Mouse (Mus musculus): ENCODE measurements around the gene Lamc1.

Lamc1 gene

GRCm38 (mm10) chr1:153265579-153265978 is 67.0 kb downstream of the Lamc1 start:
- DNase-seq (ENCODE audit: low spot score in 2 of 2): no peak

- no peak for DNase-seq (ENCODE audit: low spot score in 2 of 2)
Observed at GRCm38 (mm10) chr1:153265066-153265465, 67.5 kb downstream of the Lamc1 start.

- DNase-seq (ENCODE audit: low spot score in 2 of 2): no peak
Observed at GRCm38 (mm10) chr1:153259752-153260300, 72.8 kb downstream of the Lamc1 start.

- no peak for DNase-seq (ENCODE audit: low spot score in 2 of 2)
Observed at GRCm38 (mm10) chr1:153252540-153253210, 79.9 kb downstream of the Lamc1 start.

GRCm38 (mm10) chr1:153251590-153252206 is 80.9 kb downstream of the Lamc1 start:
- DNase-seq (ENCODE audit: low spot score in 2 of 2): no peak

- no peak for DNase-seq (ENCODE audit: low spot score in 2 of 2)
Observed at GRCm38 (mm10) chr1:153241346-153241745, 91.2 kb downstream of the Lamc1 start.

- no peak for DNase-seq (ENCODE audit: low spot score in 2 of 2)
Observed at GRCm38 (mm10) chr1:153235576-153235975, 97.0 kb downstream of the Lamc1 start.

- no peak for DNase-seq (ENCODE audit: low spot score in 2 of 2)
Observed at GRCm38 (mm10) chr1:153231681-153232080, 100.9 kb downstream of the Lamc1 start.

- no peak for DNase-seq (ENCODE audit: low spot score in 2 of 2)
Observed at GRCm38 (mm10) chr1:153227916-153228315, 104.7 kb downstream of the Lamc1 start.

GRCm38 (mm10) chr1:153227096-153227495 is 105.5 kb downstream of the Lamc1 start:
- DNase-seq (ENCODE audit: low spot score in 2 of 2): no peak

- DNase-seq (ENCODE audit: low spot score in 2 of 2): no peak
Observed at GRCm38 (mm10) chr1:153225786-153226725, 106.5 kb downstream of the Lamc1 start.

- no peak for DNase-seq (ENCODE audit: low spot score in 2 of 2)
Observed at GRCm38 (mm10) chr1:153224331-153224730, 108.3 kb downstream of the Lamc1 start.

GRCm38 (mm10) chr1:153219376-153219775 is 113.2 kb downstream of the Lamc1 start:
- DNase-seq (ENCODE audit: low spot score in 2 of 2): no peak

GRCm38 (mm10) chr1:153216516-153216915 is 116.1 kb downstream of the Lamc1 start:
- DNase-seq (ENCODE audit: low spot score in 2 of 2): no peak

GRCm38 (mm10) chr1:153215676-153216075 is 116.9 kb downstream of the Lamc1 start:
- DNase-seq (ENCODE audit: low spot score in 2 of 2): no peak

GRCm38 (mm10) chr1:153210992-153211391 is 121.6 kb downstream of the Lamc1 start:
- no peak for DNase-seq (ENCODE audit: low spot score in 2 of 2)

- no peak for DNase-seq (ENCODE audit: low spot score in 2 of 2)
Observed at GRCm38 (mm10) chr1:153210198-153210597, 122.4 kb downstream of the Lamc1 start.

- no peak for DNase-seq (ENCODE audit: low spot score in 2 of 2)
Observed at GRCm38 (mm10) chr1:153202195-153202594, 130.4 kb downstream of the Lamc1 start.

GRCm38 (mm10) chr1:153201448-153201847 is 131.1 kb downstream of the Lamc1 start:
- DNase-seq (ENCODE audit: low spot score in 2 of 2): no peak

GRCm38 (mm10) chr1:153197316-153197850 is 135.2 kb downstream of the Lamc1 start:
- no peak for DNase-seq (ENCODE audit: low spot score in 2 of 2)

GRCm38 (mm10) chr1:153192945-153193344 is 139.6 kb downstream of the Lamc1 start:
- DNase-seq (ENCODE audit: low spot score in 2 of 2): no peak

GRCm38 (mm10) chr1:153192379-153192778 is 140.2 kb downstream of the Lamc1 start:
- DNase-seq (ENCODE audit: low spot score in 2 of 2): no peak
